In genomic region chr4:47315458-47315857, GRCm38 (mm10) we compare ENCODE assay signal across 15 mouse cellular contexts. TPM values are rescaled to one million over a fixed set of nuclear protein-coding genes. Genes with fewer than 3 reads are reported as not detected.
A peak's percentile ranks its signal among the peaks of the same experiment; 100 is the strongest.
DNase-seq lines count a peak whose midpoint lies in the region; TF ChIP-seq lines count a peak whose summit lies in the region.
"Had no signal": no experiment of that assay in that cellular context is flagged by ENCODE, and none has a peak within 500 bp of the region (broad histone marks: within the 10 kb centered on the region; RNA-seq: fewer than 3 reads in every experiment).

No protein-coding gene starts in this region.

- no peak overlapping the region for H3K27ac ChIP-seq in kidney, adult 2 months (ENCODE audit: insufficient read depth, low read depth, low read length)
- H3K27ac ChIP-seq in forebrain, embryonic 10.5 days: no peak overlapping the region
- H3K27ac ChIP-seq: embryonic facial prominence, embryonic 15.5 days; heart, embryonic 10.5 days; hindbrain, embryonic 12.5 days; stomach, embryonic 15.5 days had no signal

- 60% methylated on average over 2 of the region's 2 CpGs for WGBS in kidney, adult 2 months
- WGBS in forebrain, embryonic 10.5 days: 75% methylated on average over 2 of the region's 2 CpGs

- DNase-seq in kidney, adult 2 months: peak; percentile 38
- no peak for DNase-seq in kidney, adult 18-20 months
- DNase-seq in spleen, postnatal 36 days (ENCODE audit: low spot score in 2 of 2): peak; percentile 77 to 78
- no peak for DNase-seq in spleen, postnatal 14 days (ENCODE audit: low spot score in 2 of 2)
- DNase-seq in lung, postnatal 36 days: peak; percentile 72
- DNase-seq in frontal cortex, postnatal 36 days (ENCODE audit: low spot score in 2 of 2): no peak
- no peak for DNase-seq in forebrain, embryonic 10.5 days (ENCODE audit: extremely low spot score, low spot score)
- no peak for DNase-seq in left cerebral cortex, postnatal 4 days
- DNase-seq: adrenal gland, postnatal 36 days; cerebellum, postnatal 14 days; lung, embryonic 14.5 days had no signal

- no peaks in the 10 kb centered on the region for H3K4me1 ChIP-seq in kidney, adult 2 months (ENCODE audit: control insufficient read depth, insufficient read depth, low read length)
- no peaks in the 10 kb centered on the region for H3K4me1 ChIP-seq in forebrain, embryonic 10.5 days
- H3K4me1 ChIP-seq: hindbrain, embryonic 12.5 days had no signal

- no peak for TF ChIP-seq CTCF in kidney, adult 2 months (conservative IDR thresholded peaks at IDR 0.05; ENCODE audit: insufficient read depth, insufficient read length, low read depth, low read length)

- H3K36me3 ChIP-seq in kidney, adult 2 months (ENCODE audit: control insufficient read depth, insufficient read depth, low read length): no peaks in the 10 kb centered on the region
- H3K36me3 ChIP-seq in forebrain, embryonic 10.5 days (replicated peaks): no peaks in the 10 kb centered on the region
- H3K36me3 ChIP-seq: embryonic facial prominence, embryonic 15.5 days; heart, embryonic 10.5 days; hindbrain, embryonic 12.5 days; stomach, embryonic 15.5 days had no signal

- H3K9me3 ChIP-seq in forebrain, embryonic 10.5 days: no peaks in the 10 kb centered on the region
- H3K9me3 ChIP-seq: embryonic facial prominence, embryonic 15.5 days; heart, embryonic 10.5 days; hindbrain, embryonic 12.5 days; stomach, embryonic 15.5 days had no signal

- TF ChIP-seq POLR2A in kidney, adult 2 months (IDR thresholded peaks at IDR 0.05; ENCODE audit: low read depth, low read length): no peak

- H3K4me3 ChIP-seq in kidney, adult 2 months (ENCODE audit: insufficient read depth, low read depth, low read length): no peak overlapping the region
- H3K4me3 ChIP-seq in forebrain, embryonic 10.5 days: no peak overlapping the region
- H3K4me3 ChIP-seq: embryonic facial prominence, embryonic 15.5 days; heart, embryonic 10.5 days; hindbrain, embryonic 12.5 days; stomach, embryonic 15.5 days had no signal

- no peaks in the 10 kb centered on the region for H3K27me3 ChIP-seq in kidney, adult 2 months (replicated peaks; ENCODE audit: control insufficient read depth, insufficient read depth, low read length)
- H3K27me3 ChIP-seq in forebrain, embryonic 10.5 days (ENCODE audit: poor library complexity, severe bottlenecking): no peaks in the 10 kb centered on the region
- H3K27me3 ChIP-seq: embryonic facial prominence, embryonic 15.5 days; hindbrain, embryonic 12.5 days; stomach, embryonic 15.5 days had no signal

- intact Hi-C loops in left cerebral cortex, postnatal 4 days (cut with DNase I): no loop called here

RNA-seq across cellular contexts. Expression of gene Tgfbr1, which starts 37.6 kb away (rescaled TPM):
- 8.7 and 10.8 TPM in 2 replicates for polyA plus RNA-seq in kidney, adult 2 months (2012; rRNA removed)
- polyA plus RNA-seq in forebrain, embryonic 10.5 days (2016; fragmentation: Nextera tagmentation; extraction: Ambion mirVana): 87.0 and 94.6 TPM in 2 replicates
- 10 to 100 TPM; 51.4 to 60.1 TPM for total RNA-seq in left cerebral cortex, postnatal 4 days (2021)

Comparison
In these comparisons a context has a peak if more than half of its experiments do, and no peak if none do; other contexts are left out.
1. DNase-seq: peak in kidney, adult 2 months (single experiment), spleen, postnatal 36 days (2 of 2) and lung, postnatal 36 days (single experiment); none in kidney, adult 18-20 months (single experiment), spleen, postnatal 14 days (0 of 2), frontal cortex, postnatal 36 days (0 of 2), forebrain, embryonic 10.5 days (single experiment) and left cerebral cortex, postnatal 4 days (single experiment).